Mouse (Mus musculus) spleen, postnatal 36 days (tissue): ENCODE measurements around the gene Pde4d.

Experiments
- DNase-seq, 2 experiments: peaks; one replicate each; pipeline ENCODE4 v3.0.0; 2022; ENCODE audit warnings: low spot score in 2 of 2, mixed read lengths in 1 of 2

Pde4d gene

DNA sequence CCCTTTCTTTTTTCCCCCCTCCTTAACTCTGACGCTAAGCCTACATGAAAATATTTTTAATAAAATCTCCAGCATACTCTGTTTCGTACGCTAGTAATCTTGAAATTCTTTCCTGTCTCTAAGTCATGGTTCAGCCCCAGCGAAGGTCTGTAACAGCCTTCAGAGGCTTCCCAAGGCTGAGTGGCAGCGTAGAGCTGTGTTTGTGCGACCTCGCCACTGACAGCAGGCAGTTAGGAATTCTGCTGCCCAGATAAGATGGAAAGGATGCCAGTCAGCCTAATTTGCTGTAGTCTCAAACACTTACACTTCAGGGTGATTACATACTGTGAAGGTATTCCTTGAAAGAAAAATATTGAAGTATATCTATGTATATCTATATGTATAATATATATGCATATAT, 371.5 kb downstream of the Pde4d start:
- no peak for DNase-seq

- no peak for DNase-seq
Observed at GRCm38 (mm10) chr13:108824638-108825310, 375.0 kb downstream of the Pde4d start.

GRCm38 (mm10) chr13:108825501-108825900, 375.8 kb downstream of the Pde4d start:
- DNase-seq: no peak

DNA sequence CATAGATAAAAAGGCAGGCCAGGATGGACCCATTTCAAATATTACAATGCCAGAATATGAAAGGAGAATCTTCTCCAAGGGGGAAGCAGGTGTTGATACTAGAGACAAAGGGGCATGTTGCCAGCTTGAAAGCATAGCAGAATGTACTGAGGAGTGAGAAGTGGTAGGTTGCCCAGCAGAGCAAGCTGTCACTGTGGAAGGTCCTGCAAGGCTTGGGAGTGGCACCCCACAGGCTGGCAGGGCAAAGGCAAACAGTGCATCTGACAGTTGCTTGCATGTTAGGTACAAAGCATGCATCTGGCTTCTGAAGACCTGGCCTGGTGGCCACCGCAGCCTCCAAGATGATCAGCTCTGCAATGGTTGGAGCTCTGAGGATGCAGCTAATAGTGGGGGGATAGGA, 384.4 kb downstream of the Pde4d start:
- no peak for DNase-seq

- DNase-seq: no peak
Observed at GRCm38 (mm10) chr13:108836314-108836713, 386.6 kb downstream of the Pde4d start.

DNA sequence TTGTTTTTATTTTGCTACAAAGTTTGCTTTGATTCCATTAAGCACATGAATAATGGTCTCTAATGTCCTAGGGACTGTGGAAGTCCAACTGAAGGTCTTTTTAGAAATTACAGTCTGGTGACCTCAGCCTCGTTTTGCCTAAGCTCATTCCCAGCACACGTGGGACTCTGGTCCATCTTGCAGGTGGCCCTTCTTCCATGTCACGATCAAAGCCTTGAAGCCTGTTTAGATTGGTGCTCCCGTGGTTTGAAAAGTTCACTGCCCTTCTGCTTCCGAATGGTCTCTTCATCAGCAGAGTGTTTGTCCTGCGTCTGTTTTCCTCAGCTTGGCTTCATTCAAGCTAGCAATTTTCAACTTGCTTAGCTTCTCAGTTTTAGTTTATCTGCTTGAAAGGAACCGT, 389.4 kb downstream of the Pde4d start:
- no peak for DNase-seq

GRCm38 (mm10) chr13:108854090-108854489, 404.3 kb downstream of the Pde4d start:
- DNase-seq: no peak

- no peak for DNase-seq
Observed at GRCm38 (mm10) chr13:108856776-108857435, 407.2 kb downstream of the Pde4d start.

GRCm38 (mm10) chr13:108859336-108859735, 409.6 kb downstream of the Pde4d start:
- DNase-seq: no peak

GRCm38 (mm10) chr13:108860737-108861136, 411.0 kb downstream of the Pde4d start:
- no peak for DNase-seq

GRCm38 (mm10) chr13:108861707-108862106, 412.0 kb downstream of the Pde4d start:
- peak in 1 of 2 experiments; percentile 2 for DNase-seq

GRCm38 (mm10) chr13:108862173-108862572, 412.4 kb downstream of the Pde4d start:
- DNase-seq: no peak

DNA sequence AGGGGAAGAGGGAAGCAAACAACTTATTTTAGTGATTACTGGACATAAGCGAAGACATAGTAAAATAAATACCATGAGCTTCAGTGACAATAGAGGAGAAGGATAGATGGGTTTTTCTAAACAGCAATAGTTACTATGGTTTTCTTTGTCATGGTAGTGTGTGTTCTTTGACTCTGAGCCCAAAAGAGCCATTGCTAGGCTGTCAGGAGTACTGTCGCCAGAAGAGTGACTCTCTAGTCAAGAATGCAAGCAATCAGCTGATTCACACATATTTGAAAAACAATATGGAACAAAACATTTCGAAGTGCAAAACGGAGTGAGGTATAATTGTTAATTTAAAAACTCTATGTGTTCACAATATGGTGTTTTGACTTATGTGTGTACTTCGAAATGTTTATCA, 450.4 kb downstream of the Pde4d start:
- no peak for DNase-seq

DNA sequence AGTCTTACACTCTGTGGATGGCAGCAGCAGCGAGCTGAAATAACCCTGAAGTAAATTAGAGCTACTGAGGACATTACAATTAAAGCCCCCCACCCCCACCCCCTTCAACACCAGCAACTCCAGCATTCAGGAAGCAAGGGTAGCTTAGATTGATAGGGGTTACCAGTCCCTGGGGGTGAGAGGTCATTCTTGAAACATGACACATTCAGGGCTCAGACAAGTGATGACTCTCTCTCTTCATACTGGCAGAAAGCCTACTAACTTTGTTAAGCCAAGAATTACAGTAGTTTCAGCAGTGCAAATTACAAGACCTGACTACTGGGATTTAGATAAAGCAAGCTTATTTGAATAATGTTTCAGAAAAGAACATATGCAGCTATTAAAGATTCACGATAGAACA, 455.4 kb downstream of the Pde4d start:
- no peak for DNase-seq

DNA sequence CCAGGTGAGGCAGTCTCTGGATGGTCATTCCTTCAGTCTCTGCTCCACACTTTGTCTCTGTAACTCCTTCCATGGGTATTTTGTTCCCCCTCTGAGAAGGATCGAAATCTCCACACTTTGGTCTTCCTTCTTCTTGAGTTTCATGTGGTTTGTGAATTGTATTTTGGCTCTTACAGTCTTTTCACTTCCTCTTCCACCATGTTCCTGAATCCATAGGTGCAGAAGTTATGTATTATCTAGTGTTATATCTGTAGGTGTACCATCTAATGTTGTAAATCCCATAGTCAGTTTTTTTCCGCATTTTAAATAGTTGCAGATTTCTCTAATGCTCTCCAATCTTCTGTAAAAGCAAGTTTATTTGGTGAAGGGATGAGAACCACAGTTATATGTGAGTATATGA, 459.4 kb downstream of the Pde4d start:
- no peak for DNase-seq

- no peak for DNase-seq
Observed at GRCm38 (mm10) chr13:108914626-108915025, 464.9 kb downstream of the Pde4d start.

GRCm38 (mm10) chr13:108921146-108921545, 471.4 kb downstream of the Pde4d start:
- DNase-seq: no peak

DNA sequence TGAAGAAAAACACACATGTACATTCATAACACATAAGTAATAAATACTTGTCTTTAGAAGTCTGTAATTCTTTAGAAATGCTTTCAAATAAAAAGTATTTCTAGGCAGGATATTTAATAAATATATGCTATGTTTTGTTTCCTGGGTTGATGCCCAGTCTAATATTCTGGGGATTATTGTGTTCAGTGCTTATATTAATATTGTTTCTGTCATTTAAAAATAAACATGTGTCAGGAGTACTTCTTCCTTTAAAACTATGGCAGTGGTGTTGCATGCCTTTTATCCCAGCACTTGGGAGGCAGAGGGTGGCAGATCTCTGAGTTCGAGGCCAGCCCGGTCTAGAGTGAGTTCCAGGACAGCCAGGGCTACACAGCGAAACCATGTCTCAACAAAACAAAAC, 485.1 kb downstream of the Pde4d start:
- no peak for DNase-seq

- no peak for DNase-seq
Observed at GRCm38 (mm10) chr13:108937272-108937671, 487.5 kb downstream of the Pde4d start.

- no peak for DNase-seq
Observed at GRCm38 (mm10) chr13:108952911-108953310, 503.2 kb downstream of the Pde4d start.

DNA sequence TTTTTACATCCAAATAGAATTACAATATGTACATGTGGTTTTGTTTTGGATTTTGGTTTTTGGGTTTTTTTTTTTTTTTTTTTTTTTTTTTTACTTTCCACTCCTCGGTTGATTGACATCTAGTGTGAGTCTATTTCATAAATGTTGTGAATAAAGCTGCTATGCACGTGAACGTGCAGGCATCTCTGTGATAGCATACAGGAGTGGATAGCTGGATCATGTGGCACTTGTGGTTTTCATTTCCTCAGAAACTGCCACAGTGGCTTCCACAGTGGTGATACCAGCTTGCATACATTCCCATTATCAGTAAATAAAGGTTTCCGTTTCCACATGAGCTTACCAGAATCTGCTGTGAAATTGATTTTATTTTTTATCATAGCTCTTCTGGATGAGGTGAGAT, 506.3 kb downstream of the Pde4d start:
- no peak for DNase-seq

DNA sequence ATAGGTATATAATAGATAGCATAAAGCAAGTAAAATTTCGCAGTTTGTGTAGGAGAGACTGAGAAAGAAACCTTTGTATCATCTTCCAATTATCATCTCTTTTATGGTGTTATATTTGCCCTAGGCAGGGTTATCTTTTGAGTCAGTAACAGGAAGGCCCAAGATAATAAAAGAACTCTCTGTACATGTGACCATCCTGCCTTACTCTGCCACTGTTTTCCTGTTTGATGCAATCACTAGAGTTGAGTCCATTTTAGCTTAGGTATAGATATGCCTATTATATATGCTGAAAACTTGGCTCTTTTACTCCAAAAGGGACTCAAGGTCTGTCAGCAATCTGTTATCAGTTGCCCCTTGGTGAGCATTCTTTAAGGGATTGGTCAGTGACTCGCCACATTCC, 514.3 kb downstream of the Pde4d start:
- DNase-seq: no peak

DNA sequence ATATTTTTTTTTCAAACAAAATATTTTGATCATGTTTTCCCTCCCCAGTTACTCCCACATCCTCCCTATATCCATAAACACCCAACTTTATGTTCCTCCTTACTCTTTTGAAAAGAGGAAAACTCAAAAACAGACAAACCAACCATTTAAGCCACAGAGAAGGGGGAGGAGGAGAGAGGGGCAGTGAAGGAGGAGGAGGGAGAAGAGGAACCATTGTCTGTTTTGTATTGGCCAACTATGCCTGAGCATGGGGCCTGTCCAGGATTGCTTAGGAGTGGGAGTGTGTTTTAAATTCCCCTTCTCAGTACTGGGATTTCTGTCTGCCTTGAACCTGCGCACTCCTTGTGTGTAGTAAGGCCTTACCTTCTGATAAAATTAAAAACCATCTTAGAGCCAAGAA, 531.4 kb downstream of the Pde4d start:
- DNase-seq: no peak

DNA sequence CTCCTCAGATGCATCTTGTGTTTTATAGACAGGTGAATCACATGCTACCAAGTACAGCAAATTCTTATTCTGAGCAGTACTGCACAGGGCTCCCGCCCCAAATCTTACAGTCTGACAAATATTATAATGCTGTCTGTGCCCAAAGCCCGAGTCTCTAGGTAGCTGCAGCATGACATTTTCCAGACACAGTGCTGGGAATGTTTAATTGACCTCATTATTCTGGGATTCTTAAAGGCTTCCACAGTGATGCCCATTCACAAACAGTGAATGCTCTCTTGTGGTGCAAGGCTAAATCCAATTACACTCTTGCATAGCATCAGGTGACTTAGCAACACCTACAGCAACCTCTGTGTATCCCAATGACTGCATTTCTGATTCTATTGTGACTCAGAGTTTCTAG, 549.0 kb downstream of the Pde4d start:
- no peak for DNase-seq
